Mouse (Mus musculus) T-cell, adult 2 months (primary cell): ENCODE measurements around the gene Itprid2.
A peak's percentile ranks its signal among the peaks of the same experiment; 100 is the strongest.
"Not testable (repeated sequence)": the region's sequence is repeated elsewhere in the genome, so short reads cannot be mapped to it uniquely, and the experiment has no call there.

Source experiments
- DNase-seq: peaks from one replicate; pipeline ENCODE4 v3.0.0; 2022; ENCODE audit warnings: low spot score

The Itprid2 gene

GRCm38 (mm10) chr2:79634528-79635400, at the start of gene Itprid2:
Gene Itprid2 (plus strand): TSS chr2:79635352.
- DNase-seq = peak; percentile 96

GRCm38 (mm10) chr2:79596177-79596576, 39.0 kb upstream of the Itprid2 start:
- DNase-seq = no peak

- DNase-seq = no peak
Measured at GRCm38 (mm10) chr2:79597090-79597489, 38.1 kb upstream of the Itprid2 start.

- not testable (repeated sequence) for DNase-seq
Measured at GRCm38 (mm10) chr2:79601109-79601508, 34.0 kb upstream of the Itprid2 start.

- DNase-seq = no peak
Measured at GRCm38 (mm10) chr2:79601691-79602116, 33.4 kb upstream of the Itprid2 start.

GRCm38 (mm10) chr2:79602306-79602705, 32.8 kb upstream of the Itprid2 start:
- DNase-seq = no peak

GRCm38 (mm10) chr2:79603363-79603762, 31.8 kb upstream of the Itprid2 start:
- no peak for DNase-seq

- DNase-seq = no peak
Measured at GRCm38 (mm10) chr2:79606033-79606432, 29.1 kb upstream of the Itprid2 start.

GRCm38 (mm10) chr2:79607181-79607580, 28.0 kb upstream of the Itprid2 start:
- no peak for DNase-seq

- no peak for DNase-seq
Measured at GRCm38 (mm10) chr2:79608301-79609074, 26.7 kb upstream of the Itprid2 start.

GRCm38 (mm10) chr2:79610894-79611293, 24.3 kb upstream of the Itprid2 start:
- DNase-seq = no peak

- DNase-seq = no peak
Measured at GRCm38 (mm10) chr2:79618145-79618544, 17.0 kb upstream of the Itprid2 start.

GRCm38 (mm10) chr2:79618614-79619568, 16.3 kb upstream of the Itprid2 start:
- DNase-seq = no peak

- DNase-seq = no peak
Measured at GRCm38 (mm10) chr2:79623256-79623655, 11.9 kb upstream of the Itprid2 start.

GRCm38 (mm10) chr2:79627624-79628023, 7.5 kb upstream of the Itprid2 start:
- DNase-seq = no peak

- DNase-seq = no peak
Measured at GRCm38 (mm10) chr2:79630231-79630630, 4.9 kb upstream of the Itprid2 start.

- peak; percentile 56 for DNase-seq
Measured at GRCm38 (mm10) chr2:79635426-79636291, 507 bp downstream of the Itprid2 start.

- DNase-seq = no peak
Measured at GRCm38 (mm10) chr2:79638924-79639323, 3.8 kb downstream of the Itprid2 start.

- DNase-seq = peak; percentile 56
Measured at GRCm38 (mm10) chr2:79646237-79646688, 11.1 kb downstream of the Itprid2 start.

- DNase-seq = no peak
Measured at GRCm38 (mm10) chr2:79647094-79647493, 11.9 kb downstream of the Itprid2 start.

- DNase-seq = no peak
Measured at GRCm38 (mm10) chr2:79647728-79648127, 12.6 kb downstream of the Itprid2 start.
